Mouse (Mus musculus): ENCODE measurements around the gene Map4k3.
A peak's percentile ranks its signal among the peaks of the same experiment; 100 is the strongest.
"Not testable (repeated sequence)": the region's sequence is repeated elsewhere in the genome, so short reads cannot be mapped to it uniquely, and the experiment has no call there.

Gene Map4k3

DNA sequence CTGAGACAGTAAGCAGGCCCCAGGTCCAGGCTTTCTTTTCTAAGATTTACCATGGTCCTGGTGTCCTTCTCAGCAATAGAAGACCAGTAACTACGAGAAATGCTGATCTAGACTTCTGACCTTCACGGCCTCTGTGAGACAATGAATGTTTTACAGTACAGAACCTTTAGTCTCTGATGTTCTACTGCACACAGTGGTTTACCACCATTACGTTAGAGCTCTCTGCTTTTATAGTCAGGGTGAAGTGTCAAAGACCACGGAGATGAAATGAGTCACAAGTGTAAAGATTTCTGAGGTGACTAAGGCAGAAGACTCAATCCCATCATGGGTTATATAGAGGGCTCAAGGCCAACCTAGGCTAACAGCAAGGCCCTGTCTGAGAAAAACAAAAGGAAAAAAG is 95.9 kb downstream of the Map4k3 start:
- DNase-seq (ENCODE audit: low spot score in 2 of 2), result no peak

DNA sequence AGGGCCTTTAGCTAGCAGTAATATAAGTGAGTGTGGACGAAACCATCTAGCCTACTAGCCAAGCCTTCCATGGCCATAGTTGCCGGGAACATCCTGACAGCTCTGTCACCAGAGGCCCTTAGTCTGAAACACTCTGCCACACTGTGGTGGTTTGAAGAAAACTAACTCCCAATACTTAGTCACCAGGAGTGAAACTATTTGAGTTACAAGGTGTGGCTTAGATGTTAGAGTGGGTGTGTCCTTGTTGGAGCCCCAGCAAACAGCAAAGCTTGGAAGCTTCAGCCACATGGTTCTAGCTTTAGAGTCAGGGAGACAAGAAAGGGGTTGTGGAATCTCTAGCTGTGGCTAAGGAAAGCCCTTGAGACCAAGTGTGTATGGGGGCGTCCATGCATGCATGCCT is 97.3 kb downstream of the Map4k3 start:
- no peak for DNase-seq (ENCODE audit: low spot score in 2 of 2)

DNA sequence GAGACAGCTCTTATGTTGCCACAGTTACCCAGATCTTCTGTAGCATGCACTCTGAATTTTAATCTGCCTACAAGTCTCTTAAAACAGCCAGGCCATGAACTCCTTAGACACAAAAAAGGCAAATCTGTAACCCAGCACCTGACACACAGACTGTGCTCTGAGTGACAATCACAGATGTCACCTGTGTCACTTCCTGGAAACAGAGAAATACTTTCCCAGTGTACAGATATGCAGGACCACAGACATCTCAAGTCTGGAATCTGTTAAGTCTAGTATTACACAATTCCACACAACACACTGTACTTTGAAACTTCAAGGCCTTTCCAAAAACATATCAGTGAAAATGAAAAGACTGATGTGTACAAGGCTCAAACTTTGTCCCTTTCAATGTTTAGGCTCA is 103.3 kb downstream of the Map4k3 start:
- no peak for DNase-seq (ENCODE audit: low spot score in 2 of 2)

DNA sequence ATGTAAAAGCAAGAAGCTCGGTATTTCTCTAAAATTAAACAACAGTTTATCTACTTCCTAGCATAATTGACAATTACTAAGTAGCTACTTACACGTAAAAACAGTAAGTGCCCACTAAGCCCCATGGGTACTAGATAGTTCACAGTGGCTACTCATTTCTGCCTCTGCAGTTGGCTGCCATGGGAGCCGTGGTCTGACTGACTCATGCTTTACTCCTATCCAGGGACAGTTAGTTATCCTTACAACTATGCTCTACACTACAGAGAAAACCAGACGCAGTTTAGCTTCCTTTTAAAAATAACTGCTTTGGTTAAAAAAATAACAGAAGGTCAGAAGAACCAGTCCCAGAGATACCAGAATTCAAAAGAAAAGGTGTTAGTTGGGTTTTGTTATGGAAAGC is 106.6 kb downstream of the Map4k3 start:
- no peak for DNase-seq (ENCODE audit: low spot score in 2 of 2)

DNA sequence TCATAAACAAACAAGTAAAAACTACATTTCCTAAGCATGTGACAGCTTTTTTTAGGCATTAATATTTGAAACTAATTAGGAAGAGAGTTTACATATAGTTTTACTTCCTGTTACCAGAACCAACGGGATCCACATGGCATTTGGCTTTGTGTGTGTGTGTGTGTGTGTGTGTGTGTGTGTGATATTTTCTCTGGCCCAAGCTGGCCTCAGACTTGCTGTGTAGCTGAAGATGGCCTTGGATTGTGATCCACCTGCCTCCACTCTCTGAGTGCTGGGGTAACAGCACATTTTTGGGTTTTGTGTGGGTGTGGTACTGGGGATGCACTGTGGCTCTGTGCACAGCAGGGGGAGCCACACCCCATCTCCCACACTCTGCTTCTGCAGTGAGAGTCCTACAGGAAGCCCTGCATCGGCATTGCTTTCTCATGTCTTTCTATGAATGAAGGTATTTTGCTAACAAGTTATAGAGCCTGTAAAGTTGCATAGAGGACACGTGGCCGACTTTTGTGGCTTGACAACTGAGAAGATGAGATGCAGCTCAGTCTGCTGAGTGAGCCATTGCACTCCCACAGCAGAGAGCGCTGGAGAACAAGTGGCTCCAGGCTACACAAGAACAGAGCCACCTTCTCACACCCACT is 107.4 kb downstream of the Map4k3 start:
- DNase-seq (ENCODE audit: low spot score in 2 of 2), result peak; percentile 26 to 61

DNA sequence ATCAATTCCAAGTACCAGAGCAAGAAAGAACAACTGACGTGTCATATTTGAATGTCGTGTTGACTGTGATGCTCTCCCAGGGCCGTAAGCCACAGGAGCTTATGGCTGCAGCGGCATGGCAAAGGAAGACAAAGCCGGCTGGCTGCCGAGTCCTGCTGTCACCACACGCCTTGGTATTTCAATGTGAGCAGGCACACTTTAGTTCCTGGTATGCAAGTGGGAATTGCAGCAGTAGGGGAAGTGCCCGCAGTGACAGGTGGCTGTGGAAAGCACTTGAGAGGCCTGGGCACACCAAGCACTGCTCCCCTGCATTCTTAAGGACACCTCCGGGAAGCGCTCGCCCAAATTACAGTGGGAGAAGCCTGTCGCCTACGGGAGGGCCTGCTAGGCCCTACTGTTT is 108.7 kb downstream of the Map4k3 start:
- no peak for DNase-seq (ENCODE audit: low spot score in 2 of 2)

DNA sequence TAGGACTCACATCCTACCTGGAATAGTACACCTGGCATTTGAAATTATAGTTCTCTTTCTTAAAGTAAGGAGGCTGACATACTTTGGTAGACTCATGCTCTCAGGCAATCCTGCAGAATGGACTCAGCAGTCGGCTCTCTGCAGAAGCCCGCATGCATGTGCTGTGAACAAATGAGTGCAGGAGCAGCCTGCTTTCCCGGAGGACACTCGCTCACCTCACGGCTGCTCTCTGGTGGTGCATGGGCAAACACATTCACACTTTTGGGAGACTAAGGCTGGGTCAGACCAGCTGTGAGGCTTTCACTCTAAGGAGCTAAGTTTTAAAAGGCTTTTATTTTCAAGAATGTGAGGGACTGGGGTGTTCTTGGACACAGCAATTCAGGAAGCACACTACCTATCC is 109.4 kb downstream of the Map4k3 start:
- no peak for DNase-seq (ENCODE audit: low spot score in 2 of 2)

DNA sequence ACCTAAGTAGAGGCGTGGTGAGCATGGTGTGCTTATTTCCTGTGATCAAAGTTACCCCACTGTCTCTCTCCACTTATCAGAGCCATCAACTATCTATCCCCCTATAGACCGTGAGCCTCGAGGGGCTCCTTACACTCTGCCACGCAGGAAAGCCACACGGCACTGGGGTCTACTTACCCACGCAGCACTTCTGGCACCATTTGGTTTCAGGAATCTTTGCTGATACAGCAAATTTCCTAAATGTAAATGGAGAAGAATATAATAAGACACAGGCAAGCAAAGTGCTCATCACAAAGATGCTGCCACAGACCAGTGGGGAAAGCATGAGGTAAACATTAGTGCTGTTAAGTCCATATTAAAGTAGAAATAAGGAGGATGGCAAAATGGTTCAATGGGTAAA is 124.5 kb downstream of the Map4k3 start:
- DNase-seq (ENCODE audit: low spot score in 2 of 2), result no peak

DNA sequence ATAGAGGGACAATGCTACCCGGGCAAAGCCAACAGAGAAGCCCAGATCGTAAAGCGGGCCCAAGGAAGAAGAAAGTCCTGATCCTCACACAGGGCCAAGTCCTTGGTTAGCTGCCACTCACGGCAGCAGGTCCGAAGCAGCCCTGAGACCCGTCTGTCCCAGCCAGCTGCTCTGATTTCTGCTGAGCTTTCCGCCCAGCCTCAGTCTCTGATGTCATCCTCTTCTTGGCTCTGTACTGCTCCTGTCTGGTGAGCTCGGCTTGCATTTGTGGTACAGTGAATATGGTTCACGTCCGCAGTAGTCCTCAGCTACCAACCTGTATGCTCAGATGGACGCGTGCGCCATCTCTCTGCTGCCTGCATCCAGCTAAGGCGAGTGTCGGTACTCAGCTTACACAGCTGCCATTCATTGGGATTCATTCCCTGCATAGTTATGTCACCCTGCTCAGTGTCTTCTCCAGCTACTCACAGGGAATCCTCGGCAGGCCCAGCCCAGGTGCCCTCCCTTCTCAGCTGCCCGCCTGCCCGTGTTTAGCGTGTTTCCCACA is 125.1 kb downstream of the Map4k3 start:
- DNase-seq (ENCODE audit: low spot score in 2 of 2), result no peak

DNA sequence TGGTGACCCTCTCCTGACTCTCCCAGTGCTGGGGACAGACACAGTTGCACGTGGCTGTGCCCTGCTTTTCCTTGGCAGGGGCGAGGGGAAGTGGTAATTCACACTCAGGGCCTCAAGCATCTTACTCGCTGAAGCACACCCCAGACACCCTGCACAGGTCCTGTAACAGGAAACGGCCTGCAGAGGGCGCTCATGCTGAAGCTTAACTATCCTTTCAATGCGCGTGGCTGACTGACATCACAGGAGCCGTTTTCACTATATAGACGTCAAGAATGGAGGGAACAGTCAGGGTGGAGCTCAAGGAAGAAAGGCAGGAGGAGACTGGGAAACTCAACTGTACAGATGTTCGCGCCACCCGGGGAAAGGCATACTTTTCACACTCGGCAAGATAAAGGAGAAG is 126.9 kb downstream of the Map4k3 start:
- no peak for DNase-seq (ENCODE audit: low spot score in 2 of 2)

DNA sequence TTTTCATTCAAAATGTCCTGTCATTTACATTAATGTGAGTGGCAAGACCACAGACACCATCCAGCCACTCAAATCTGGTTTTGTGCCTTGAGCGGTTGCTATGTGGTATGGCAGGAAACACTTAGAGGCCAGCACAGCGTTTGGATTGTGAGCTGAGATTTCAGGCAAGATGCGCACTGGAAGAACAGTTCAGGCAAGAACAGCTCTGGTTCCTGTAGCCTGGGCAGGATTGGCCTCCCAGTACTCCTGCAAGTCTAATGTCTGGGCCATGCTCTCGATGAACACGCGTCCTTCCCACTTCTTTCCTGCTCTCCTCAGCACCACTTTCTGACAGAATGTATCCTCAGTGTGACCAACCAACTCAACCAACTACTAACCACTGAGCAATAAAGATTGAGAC is 145.2 kb downstream of the Map4k3 start:
- DNase-seq (ENCODE audit: low spot score in 2 of 2), result no peak

DNA sequence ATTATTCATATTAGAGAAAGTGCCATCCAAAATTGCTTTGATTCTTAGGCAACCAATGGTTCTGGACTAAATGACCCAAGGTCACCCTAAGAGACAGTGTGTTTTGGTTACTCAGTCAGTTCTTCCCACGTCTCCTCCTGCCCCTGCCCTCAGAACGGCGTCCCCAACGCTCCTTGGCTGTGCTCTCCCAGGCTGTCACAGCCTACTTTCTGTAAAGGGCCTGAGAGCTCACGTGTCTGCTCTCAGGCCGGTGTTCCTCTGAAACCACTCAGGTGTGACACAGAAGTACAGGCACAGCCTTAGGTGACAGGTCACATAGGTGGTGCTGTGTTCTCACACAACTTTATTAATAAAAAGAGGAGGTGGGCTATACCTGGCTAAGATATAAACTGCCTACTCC is 148.4 kb downstream of the Map4k3 start:
- no peak for DNase-seq (ENCODE audit: low spot score in 2 of 2)

DNA sequence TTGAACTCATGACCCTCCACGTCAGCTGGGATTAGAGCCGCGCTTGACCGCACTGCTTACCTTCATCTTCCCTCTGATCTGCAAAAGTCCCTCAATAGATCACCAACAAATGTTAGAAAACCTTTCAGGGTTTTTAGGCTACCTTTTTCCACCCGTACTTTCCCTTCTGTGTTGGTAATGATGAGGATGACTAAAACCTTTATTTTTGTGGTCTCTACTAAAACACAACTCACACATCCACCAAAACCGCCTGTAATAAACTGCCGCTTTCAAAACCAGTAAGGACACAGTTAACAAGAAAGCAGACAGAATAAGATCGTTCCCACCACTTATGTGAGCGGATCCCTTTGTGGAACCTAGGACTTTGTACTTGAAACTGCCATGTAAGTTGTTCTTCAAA is 149.2 kb downstream of the Map4k3 start:
- DNase-seq (ENCODE audit: low spot score in 2 of 2), result no peak

DNA sequence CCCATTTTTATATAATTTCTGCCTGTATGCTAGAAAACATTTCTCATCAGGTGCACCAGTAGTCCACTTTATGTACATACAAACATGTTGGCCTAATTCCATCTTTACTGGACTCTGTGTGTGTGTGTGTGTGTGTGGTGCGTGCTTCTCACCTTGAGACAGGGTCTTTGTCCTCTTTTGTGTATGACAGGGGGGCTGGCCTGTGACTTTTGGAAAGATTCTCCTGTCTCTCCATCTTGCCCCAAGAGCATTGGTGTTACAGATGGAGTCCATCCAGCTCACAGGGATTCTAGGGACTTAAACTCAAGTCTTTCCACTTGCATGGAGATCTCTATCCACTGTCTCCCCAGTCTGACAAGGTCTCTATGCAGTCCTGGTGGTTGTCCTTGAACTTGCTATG is 150.2 kb downstream of the Map4k3 start:
- no peak for DNase-seq (ENCODE audit: low spot score in 2 of 2)

DNA sequence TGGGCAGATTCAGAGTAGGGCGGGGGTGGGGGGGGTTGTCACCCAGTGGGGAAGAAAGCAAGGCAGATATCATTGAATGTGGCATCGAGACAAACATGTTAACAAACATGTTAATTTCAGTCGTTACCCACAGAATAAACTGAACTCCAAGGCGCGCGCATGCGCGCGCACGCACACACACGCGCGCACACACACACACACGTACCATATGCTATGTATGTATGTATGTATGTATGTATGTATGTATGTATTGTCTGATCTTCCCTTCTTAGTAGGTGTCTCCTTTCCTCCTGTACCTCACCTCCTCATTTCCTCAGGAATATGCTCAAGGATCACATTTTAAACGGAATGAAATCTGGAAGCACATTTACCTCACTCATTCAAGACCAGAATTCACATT is 150.6 kb downstream of the Map4k3 start, which contains the start of gene Cdkl4:
Gene Cdkl4 (minus strand): TSS at position 175 of the 400 bp plus-strand sequence.
- no peak for DNase-seq (ENCODE audit: low spot score in 2 of 2)

DNA sequence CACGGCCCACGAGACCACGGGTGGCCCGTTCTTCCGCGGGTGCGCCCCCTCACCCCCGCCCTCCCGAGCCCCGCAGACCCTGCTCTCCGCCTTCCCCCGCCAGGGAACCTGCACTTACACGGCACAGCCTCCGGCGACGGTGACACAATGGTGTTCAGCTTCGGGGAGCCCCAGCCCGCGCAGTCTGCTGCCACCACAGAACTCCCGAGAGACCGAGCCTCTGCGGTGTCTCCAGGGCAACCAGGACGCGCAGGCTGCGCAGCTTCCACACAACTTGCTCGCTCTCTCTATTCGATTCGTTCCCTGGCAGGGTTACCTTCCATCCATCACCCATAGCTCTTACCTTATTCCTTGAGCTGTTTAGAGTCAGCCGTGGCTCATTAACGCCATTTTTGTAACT is 151.1 kb downstream of the Map4k3 start:
- DNase-seq (ENCODE audit: low spot score in 2 of 2), result peak; percentile 69

DNA sequence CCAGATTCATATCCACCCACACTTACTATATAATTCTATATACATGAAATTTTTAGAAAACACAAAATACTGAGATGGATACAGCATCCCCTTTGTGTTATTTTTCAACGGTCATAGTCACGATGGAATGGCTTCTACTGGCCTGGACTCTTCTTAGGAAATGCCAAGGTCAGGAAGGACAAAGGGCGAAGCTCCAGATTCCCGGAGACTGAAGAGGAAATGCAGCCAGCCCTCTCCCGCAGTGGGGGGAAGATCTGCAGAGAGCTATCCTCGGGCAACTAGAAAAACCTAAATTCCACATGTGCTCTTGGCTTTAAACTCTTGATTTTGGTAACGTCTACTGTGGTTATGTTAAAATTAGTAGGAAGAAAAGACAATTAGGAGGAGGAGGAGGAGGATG is 153.3 kb downstream of the Map4k3 start:
- no peak for DNase-seq (ENCODE audit: low spot score in 2 of 2)

DNA sequence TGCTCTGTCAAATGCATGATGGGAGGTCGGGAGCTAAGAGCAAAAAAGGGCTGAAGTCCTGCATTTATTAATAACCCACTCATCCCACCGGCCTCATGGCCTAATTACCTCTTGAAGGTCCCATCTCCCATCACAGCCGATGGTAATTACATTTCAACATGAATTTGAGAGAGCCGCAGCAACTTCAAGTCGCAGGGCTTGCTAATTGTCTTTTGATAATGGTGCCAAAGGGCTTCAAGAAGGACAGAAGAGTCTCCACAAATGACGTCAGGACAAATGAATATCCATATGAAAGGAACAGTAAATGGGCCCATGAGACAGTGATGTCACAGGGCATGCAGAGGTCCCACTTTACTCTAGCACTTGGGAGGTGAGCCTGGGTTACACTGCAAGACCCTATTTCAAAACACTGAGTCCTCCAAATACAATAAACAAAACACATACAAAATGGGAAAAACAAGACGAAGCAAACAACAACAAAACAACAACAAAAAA is 153.8 kb downstream of the Map4k3 start:
- DNase-seq (ENCODE audit: low spot score in 2 of 2), result no peak

DNA sequence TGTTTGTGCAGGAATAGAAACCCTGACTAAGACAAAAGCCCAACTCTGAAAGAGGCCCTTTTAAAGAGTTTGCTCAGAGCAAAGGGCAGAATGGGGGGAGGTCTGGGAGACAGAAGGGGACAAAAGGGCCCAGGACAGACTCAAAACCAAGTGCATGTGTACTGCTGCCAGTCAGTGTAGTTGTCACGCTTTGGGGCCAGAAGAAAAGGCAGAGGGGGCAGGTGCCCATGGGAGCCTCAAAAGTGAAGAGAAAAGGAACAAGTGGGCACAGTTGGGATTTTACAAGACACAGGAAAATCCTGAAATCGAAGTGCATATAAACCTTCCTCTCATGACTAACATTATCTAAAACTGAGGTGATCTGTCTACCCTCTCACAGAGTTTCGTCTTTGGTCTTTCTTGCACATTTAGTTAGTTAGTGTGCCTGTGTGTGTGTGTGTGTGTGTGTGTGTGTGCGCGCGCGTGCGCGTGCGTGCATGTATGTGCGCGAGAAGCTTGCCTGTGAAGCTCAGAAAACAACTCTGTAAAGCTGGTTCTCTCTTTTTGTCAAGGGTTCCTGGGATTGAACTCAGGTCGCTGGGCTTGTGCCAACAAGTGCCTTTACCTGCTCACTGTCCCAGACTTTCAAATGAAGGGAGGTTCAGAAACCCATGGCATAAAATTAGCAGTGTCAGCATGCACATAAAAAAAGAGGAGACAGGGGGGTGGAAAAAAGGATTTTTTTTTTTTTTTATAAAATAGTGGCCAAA is 155.9 kb downstream of the Map4k3 start:
- no peak for DNase-seq (ENCODE audit: low spot score in 2 of 2)

DNA sequence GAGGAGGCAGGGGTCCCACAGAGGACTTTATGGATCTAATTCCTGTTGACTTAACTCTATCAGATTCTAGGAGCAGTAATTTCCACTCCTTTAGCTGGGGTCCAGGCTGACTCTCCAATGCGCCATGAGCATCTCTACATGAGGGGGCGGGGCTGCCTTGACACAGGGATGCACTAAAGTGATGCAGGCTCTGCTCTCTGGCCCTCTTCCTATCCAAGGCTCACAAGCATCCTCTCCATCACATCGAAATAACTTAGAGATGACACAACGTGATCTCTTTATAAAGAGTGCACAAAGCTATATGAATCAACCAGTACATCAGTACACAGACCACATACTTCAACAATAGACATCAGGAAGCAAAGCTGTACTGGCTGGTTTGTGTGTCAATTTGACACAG is 156.8 kb downstream of the Map4k3 start:
- no peak for DNase-seq (ENCODE audit: low spot score in 2 of 2)

DNA sequence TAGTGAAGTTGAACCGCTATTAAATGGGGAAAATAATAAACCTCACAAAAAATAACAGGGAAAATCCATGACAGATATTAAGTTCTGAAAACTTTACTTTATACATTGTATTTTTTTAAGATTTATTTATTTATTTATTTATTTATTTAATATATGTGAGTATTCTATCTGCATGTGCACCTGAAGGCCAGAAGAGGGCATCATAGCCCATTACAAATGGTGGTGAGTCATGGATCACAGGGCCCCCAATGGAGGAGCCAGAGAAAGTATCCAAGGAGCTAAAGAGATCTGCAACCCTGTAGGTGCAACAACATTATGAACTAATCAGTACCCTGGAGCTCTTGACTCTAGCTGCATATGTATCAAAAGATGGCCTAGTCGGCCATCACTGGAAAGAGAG is 158.6 kb downstream of the Map4k3 start:
- DNase-seq (ENCODE audit: low spot score in 2 of 2), result not testable (repeated sequence)

DNA sequence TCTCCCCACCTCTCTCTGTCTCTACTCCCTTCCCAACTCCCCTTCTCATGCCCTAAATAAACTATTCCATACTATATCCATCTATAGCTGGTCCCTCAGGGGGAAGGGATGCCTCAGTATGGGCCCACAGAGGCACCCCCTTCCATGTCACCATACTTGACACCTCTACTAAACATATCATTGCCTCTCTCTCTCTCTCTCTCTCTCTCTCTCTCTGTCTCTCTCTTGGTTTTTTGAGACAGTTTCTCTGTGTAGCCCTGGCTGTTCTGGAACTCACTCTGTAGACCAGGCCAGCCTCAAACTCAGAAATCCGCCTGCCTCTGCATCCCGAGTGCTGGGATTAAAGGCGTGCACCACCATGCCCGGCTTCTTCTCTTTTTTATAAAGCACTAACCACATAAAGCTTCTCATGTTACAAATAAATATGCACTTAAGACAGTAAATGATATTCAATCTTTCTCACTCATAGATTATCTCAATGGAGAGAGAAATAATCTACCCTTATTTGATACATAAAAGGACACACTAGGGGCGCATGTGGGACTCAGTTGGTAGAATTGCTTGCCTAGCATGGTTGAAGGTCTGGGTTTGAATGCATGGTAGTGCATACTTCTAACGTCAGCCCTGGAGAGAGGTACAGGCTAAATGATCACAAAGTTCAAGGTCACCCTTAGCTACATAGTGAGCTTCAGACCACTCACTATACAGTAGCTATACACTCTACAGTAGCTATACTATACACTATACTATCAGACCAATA is 159.3 kb downstream of the Map4k3 start:
- DNase-seq (ENCODE audit: low spot score in 2 of 2), result no peak
